Mouse (Mus musculus) hindbrain, postnatal 0 days (tissue): ENCODE data around the gene Pgam5. TPM values are rescaled to one million over a fixed set of nuclear protein-coding genes. Genes with fewer than 3 reads are reported as not detected.
A peak's percentile ranks its signal among the peaks of the same experiment; 100 is the strongest.

ENCODE experiments used
- ATAC-seq: fragments of 200-750 bp; cut with Nextera tagmentation; 2 replicates; pipeline ENCODE4 v1.8.0; 2017; ENCODE audit warnings: mild to moderate bottlenecking, moderate TSS enrichment, moderate library complexity
- DNase-seq: peaks from one replicate; pipeline ENCODE4 v3.0.0-alpha.2; 2015; ENCODE audit warnings: low spot score
- H3K27ac ChIP-seq: fragments of 300-500 bp; sonication (generic); 2 replicates; pipeline ENCODE4 v1.5.1; 2014; ENCODE audit warnings: mild to moderate bottlenecking
- H3K27me3 ChIP-seq: fragments of 300-500 bp; sonication (generic); 2 replicates; pipeline ENCODE4 v1.6.1; 2014; ENCODE audit warnings: low read length, mixed read lengths; ENCODE audit not compliant: insufficient read depth
- H3K36me3 ChIP-seq: fragments of 300-500 bp; sonication (generic); 2 replicates; pipeline ENCODE4 v1.6.1; 2014; ENCODE audit warnings: low read length, mixed read lengths; ENCODE audit not compliant: insufficient read depth
- H3K4me1 ChIP-seq: fragments of 300-500 bp; sonication (generic); 2 replicates; pipeline ENCODE4 v1.6.1; 2014; ENCODE audit warnings: antibody characterized with exemption, low read length, mixed read lengths; ENCODE audit not compliant: insufficient read depth
- H3K4me2 ChIP-seq: fragments of 300-500 bp; sonication (generic); 2 replicates; pipeline ENCODE4 v1.6.1; 2014; ENCODE audit warnings: low read depth, mild to moderate bottlenecking, low read length, moderate library complexity, mixed read lengths
- H3K4me3 ChIP-seq: fragments of 300-500 bp; sonication (generic); 2 replicates; pipeline ENCODE4 v1.5.1; 2014; ENCODE audit warnings: low read length
- H3K9ac ChIP-seq: fragments of 300-500 bp; sonication (generic); replicated peaks from 2 replicates; pipeline ENCODE4 v1.6.1; 2014; ENCODE audit warnings: mild to moderate bottlenecking, low read length, moderate library complexity, mixed read lengths
- H3K9me3 ChIP-seq: fragments of 300-500 bp; sonication (generic); 2 replicates; pipeline ENCODE4 v1.6.1; 2016; ENCODE audit warnings: low read length, mixed read lengths
- CTCF ChIP-seq: IDR thresholded peaks from 2 replicates; pipeline ENCODE4 v1.5.1; 2016; ENCODE audit warnings: antibody characterized with exemption, control low read depth, low read depth
- WGBS: fragments of 180-500 bp; shearing (Covaris S2); extraction: QIAGEN DNeasy Blood & Tissue Kit; methylation state at CpG from one replicate; pipeline ENCODE4 v1.1.7; 2014; 5-methylcytosine and 5-hydroxymethylcytosine counted together
- polyA plus RNA-seq: library from polyadenylated mRNA; unstranded; fragments of >200 nt; fragmentation: Nextera tagmentation; extraction: Ambion mirVana; gene quantifications from 2 replicates; pipeline ENCODE4 v1.2.1, GENCODE M21; 2015
- total RNA-seq: library from RNA; depleted of rRNA; stranded (reverse); fragments of >200 nt; gene quantifications from 2 replicates; pipeline ENCODE4 v1.2.3, GENCODE M21; 2014

The Pgam5 gene
- total and polyA plus RNA-seq, 2 experiments from 2014 or later: 106 to 117 TPM

DNA sequence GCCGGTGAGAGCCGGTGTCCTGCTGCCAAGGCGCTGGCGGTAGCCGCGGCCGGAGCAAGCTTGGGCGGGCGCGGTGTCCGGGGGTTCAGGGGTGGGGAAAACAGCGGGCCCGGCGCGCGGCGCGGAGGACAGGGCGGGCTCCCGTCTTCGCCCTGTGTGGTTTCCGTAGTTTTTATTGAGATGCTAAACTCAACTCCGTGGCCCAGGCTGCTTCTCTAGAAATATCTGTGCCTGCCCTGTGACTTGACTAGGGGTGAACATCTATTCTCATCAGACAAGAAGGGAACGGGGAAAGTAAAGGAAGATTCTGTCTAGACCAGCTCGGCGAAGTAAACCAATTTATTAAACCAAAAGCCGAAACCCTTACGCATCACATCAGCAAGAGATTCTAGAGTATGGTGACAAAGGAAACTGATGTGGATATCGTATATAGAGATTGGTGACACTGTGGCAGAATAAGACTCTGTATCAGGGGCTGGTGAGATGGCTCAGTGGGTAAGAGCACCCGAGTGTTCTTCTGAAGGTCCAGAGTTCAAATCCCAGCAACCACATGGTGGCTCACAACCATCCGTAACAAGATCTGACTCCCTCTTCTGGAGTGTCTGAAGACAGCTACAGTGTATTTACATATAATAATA lies 16.9 kb upstream of the Pgam5 start:
- Histone ChIP-seq H3K36me3 (no peaks in the 10 kb centered on the region), H3K4me2 (peak overlapping the region; percentile 97), H3K4me3 (peak overlapping the region; percentile 73), H3K27ac (0 out of 2 replicates have a peak overlapping the region, but pooled peaks have one; percentile 11), H3K9me3 (no peaks in the 10 kb centered on the region), H3K27me3 (no peaks in the 10 kb centered on the region), H3K4me1 (peaks cover 4% of the 10 kb centered on the region; the same call in 1 of the 2 replicates), H3K9ac (peak overlapping the region; percentile 70)
- TF ChIP-seq CTCF: no peak
- ATAC-seq (peak; percentile 75), DNase-seq (peak; percentile 2)
- 2% methylated on average over 30 of the region's 31 CpGs for WGBS

DNA sequence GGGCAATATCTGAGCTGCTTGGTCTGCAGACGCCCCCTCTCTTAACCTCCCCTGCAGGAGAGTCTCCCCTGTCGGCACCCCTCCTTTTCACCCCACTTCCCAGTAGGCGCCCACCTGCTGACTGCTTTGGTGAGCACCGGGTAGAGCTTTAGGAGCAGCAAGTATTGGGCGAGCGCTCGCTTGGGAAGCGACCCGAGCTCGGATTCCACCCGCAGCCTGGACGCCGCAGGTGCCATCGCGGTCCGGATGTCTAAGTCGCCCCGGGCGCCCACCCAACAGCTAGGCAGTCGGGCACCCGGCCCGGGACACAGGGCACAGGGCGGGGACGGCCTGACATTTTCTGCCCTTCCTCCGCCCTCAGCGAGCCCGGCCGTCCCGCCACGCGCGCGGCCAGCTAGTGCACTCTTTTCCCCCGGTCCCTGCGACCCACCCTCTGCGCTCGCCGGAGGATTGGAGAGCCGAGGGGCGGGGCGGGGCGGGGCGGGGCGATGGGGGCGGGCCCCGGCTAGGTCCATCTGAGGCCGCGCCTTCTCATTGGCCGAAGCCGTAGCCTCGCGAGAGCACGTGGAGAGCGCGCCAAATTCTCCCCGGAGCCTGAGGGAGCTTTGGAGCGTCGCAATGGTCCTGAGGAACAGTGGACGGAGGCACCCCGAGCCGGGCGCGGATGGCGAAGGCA lies 16.2 kb upstream of the Pgam5 start, which contains the start of the genes Pxmp2 and Pole:
Pxmp2 (minus strand) TSS at position 417 of the 676 bp plus-strand sequence.
Pole (plus strand) TSS at position 537 of the 676 bp plus-strand sequence.
- H3K27ac ChIP-seq: peak within 1 kb of the TSS; percentile 48; the same call in 1 of the 2 replicates
- ATAC-seq: peak; percentile 99

DNA sequence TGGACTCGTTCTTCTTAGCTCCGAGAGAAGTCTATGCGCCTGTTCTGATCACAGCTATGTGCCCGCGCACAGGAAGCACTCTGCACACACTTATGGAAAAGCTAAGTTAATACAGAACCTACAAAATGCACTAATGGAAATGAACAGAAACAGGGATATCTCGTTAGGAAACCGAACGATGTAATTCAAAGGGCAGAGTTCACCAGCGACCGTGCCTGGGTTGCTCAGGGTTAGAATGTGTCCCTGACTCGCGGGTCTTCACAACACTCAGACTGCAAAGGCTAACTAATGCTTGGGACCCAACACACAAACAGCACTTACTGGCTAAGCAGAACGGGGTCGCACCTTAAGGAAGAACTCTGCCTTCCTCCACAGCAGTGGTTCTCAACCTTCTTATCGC lies 15.4 kb upstream of the Pgam5 start:
- no peak overlapping the region for H3K27ac ChIP-seq
- H3K4me1 ChIP-seq: peaks cover 4% of the 10 kb centered on the region; the same call in 1 of the 2 replicates
- peak overlapping the region; percentile 97 for H3K4me2 ChIP-seq
- DNase-seq (no peak), ATAC-seq (no peak)
- TF ChIP-seq CTCF: no peak
- H3K9me3 ChIP-seq: no peaks in the 10 kb centered on the region
- peak overlapping the region; percentile 70; the same call in 1 of the 2 replicates for H3K9ac ChIP-seq
- no peaks in the 10 kb centered on the region for H3K36me3 ChIP-seq
- H3K27me3 ChIP-seq: no peaks in the 10 kb centered on the region
- 8% methylated on average over 15 of the region's 15 CpGs for WGBS
- H3K4me3 ChIP-seq: peak overlapping the region; percentile 73

More for the DNA sequence above, 16.2 kb upstream of the Pgam5 start, which contains the start of the genes Pxmp2 and Pole:
- peaks cover 4% of the 10 kb centered on the region; the same call in 1 of the 2 replicates for H3K4me1 ChIP-seq
- H3K36me3 ChIP-seq: no peaks in the 10 kb centered on the region
- no peak; the same call in 1 of the 2 replicates for TF ChIP-seq CTCF
- no peaks in the 10 kb centered on the region for H3K9me3 ChIP-seq
- peak within 1 kb of the TSS; percentile 97 for H3K4me2 ChIP-seq
- no peaks in the 10 kb centered on the region for H3K27me3 ChIP-seq
- peak within 1 kb of the TSS; percentile 73 for H3K4me3 ChIP-seq
- WGBS: under 1% methylated on average over 63 of the region's 64 CpGs
- peak; percentile 95 for DNase-seq
- peak within 1 kb of the TSS; percentile 70 for H3K9ac ChIP-seq

DNA sequence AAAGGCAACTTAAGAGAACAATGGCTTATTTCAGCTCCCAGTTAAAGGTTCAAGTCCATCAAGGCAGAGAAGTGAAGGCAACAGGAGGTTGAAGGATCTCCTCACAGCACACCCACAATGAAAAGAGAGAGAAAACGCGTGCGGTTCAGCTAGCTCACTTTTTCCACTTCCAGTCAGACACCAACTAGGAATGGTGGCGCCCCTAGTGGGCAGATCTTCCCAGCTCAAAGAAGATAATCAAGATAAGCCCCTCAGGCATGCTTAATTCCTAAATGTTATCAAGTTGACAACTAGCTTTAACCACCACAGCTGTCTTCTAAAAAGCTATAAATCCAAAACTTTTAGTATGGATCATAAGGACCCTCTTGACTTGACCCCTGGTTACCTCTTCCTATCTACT lies 14.8 kb upstream of the Pgam5 start:
- ATAC-seq (no peak), DNase-seq (peak; percentile 65)
- H3K36me3 ChIP-seq: no peaks in the 10 kb centered on the region
- no peaks in the 10 kb centered on the region for H3K27me3 ChIP-seq
- H3K9me3 ChIP-seq: no peaks in the 10 kb centered on the region
- H3K9ac ChIP-seq: no peak overlapping the region
- TF ChIP-seq CTCF: peak; percentile 75
- H3K4me1 ChIP-seq: peaks cover 4% of the 10 kb centered on the region; the same call in 1 of the 2 replicates
- H3K27ac ChIP-seq: no peak overlapping the region
- WGBS: 14% methylated on average over 4 of the region's 4 CpGs
- H3K4me2 ChIP-seq: peak overlapping the region; percentile 97
- H3K4me3 ChIP-seq: no peak overlapping the region

DNA sequence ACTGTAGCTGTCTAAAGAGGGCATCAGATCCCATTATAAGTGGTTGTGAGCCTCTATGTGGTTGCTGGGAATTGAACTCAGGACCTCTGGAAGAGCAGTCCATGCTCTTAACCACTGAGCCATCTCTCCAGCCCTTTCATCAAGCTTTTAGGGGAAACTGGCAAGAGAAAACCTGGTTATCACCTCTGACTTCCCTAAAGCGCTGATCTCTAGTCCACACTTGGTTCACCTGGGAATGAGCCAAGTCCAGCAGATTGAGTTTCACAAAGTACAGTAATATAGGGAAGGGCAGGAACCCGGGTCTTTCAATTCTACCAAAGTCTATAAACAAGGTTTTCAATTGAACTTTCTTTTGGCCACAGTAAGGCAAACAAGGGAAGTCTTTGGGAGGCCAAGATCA lies 12.3 kb upstream of the Pgam5 start:
- DNase-seq (no peak), ATAC-seq (no peak)
- Histone ChIP-seq H3K36me3 (no peaks in the 10 kb centered on the region), H3K4me1 (peaks cover 4% of the 10 kb centered on the region; the same call in 1 of the 2 replicates), H3K9me3 (no peaks in the 10 kb centered on the region), H3K4me3 (no peak overlapping the region), H3K4me2 (no peak overlapping the region), H3K9ac (no peak overlapping the region), H3K27ac (no peak overlapping the region), H3K27me3 (no peaks in the 10 kb centered on the region)
- WGBS: 73% methylated on average over 2 of the region's 2 CpGs
- TF ChIP-seq CTCF: no peak

DNA sequence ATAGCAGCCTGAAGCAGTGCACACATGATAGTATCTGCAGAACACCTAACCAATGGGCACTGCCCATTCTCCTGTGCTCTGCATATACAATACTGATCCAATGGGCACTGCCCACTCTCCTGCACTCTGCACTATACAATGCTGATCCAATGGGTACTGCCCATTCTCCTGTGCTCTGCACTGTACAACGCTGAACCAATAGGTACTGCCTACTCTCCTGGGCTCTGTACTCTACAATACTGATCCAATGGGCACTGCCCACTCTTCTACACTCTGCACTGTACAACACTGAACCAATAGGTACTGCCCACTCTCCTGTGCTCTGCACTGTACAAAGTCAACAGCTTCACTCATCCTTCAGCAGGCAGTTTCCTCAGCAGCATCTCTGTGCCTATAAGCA lies 7.2 kb upstream of the Pgam5 start:
- no peaks in the 10 kb centered on the region for H3K27me3 ChIP-seq
- DNase-seq (no peak), ATAC-seq (no peak)
- no peaks in the 10 kb centered on the region for H3K36me3 ChIP-seq
- no peaks in the 10 kb centered on the region for H3K9me3 ChIP-seq
- H3K9ac ChIP-seq: no peak overlapping the region
- TF ChIP-seq CTCF: no peak
- no peak overlapping the region for H3K4me2 ChIP-seq
- H3K4me1 ChIP-seq: no peaks in the 10 kb centered on the region
- 96% methylated on average over 1 of the region's 1 CpGs for WGBS
- H3K27ac ChIP-seq: no peak overlapping the region
- H3K4me3 ChIP-seq: no peak overlapping the region
